Mouse (Mus musculus) liver, embryonic 14.5 days (tissue): ENCODE results near the gene Csf1.

Experiments
- CTCF ChIP-seq: IDR thresholded peaks from 2 replicates; pipeline ENCODE4 v1.5.1; 2016; ENCODE audit warnings: antibody characterized with exemption, low read depth, control low read depth
- EP300 ChIP-seq: IDR thresholded peaks from 2 replicates; pipeline ENCODE4 v1.6.1; 2016; ENCODE audit warnings: antibody characterized with exemption, low read depth

DNA sequence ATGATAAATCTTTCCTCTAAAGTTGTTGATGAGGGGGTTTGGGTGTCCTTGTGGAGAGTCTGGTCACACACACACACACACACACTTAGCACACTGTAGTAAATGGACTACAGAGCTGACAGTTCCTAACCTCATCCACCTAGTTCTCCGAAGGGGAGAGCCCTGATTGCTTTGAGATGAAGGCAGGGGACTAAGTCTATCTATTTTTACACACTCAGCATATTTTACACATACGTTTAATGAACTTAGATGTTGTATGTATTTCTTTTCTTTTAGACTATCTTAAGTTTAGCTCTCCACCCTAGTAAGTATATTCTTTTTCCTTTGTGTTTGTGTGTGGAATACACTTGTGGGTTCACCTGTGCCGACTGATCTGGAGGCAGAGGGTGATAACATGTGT lies 34.6 kb upstream of the Csf1 start:
- TF ChIP-seq CTCF (no peak), EP300 (no peak)
